Mouse (Mus musculus) bone marrow macrophage, adult 2 months (primary cell): ENCODE measurements around the gene Usp35.

Source experiments
- CTCF ChIP-seq: IDR thresholded peaks from 2 replicates; pipeline ENCODE4 v1.5.1; 2012; ENCODE audit warnings: low read depth, mild to moderate bottlenecking, low read length, moderate library complexity
- POLR2A ChIP-seq: IDR thresholded peaks from 2 replicates; pipeline ENCODE4 v1.6.1; 2012; ENCODE audit warnings: mild to moderate bottlenecking, low read depth, low read length, borderline replicate concordance

- TF ChIP-seq CTCF = no peak
- no peak for TF ChIP-seq POLR2A
Observed at GRCm38 (mm10) chr7:97348836-97349235, 17.0 kb upstream of the Usp35 start.
